Mouse (Mus musculus) kidney, adult 8-10 months (tissue): ENCODE results near the gene Tnnc2.
A peak's percentile ranks its signal among the peaks of the same experiment; 100 is the strongest.

ENCODE experiments used
- DNase-seq, 2 experiments: peaks; one replicate each; pipeline ENCODE4 v3.0.0; 2022

Tnnc2 gene

GRCm38 (mm10) chr2:164794293-164794692 lies 14.5 kb upstream of the Tnnc2 start:
- peak; percentile 85 to 89 for DNase-seq

- no peak for DNase-seq
Measured at GRCm38 (mm10) chr2:164793772-164794171, 14.0 kb upstream of the Tnnc2 start.

DNA sequence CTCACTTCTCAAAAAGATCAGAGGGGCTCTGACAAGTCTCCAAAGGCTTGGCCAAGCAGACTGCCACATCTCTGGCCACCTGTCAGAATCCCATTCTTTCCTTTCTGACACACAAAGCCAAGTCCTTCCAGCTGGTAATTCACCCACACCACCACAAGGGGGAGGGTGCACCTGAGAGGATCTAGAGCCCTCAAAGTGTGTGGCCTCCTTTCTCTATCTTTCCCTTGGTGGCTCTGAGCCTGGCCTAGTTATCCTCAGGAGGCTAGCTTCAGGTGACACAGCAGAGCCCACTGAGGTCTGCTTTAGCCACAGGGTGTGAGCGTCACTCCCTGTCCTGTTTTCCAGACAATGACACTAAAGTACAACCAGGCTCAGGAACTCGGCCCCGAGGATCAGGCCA lies 13.5 kb upstream of the Tnnc2 start:
- DNase-seq: peak in 1 of 2 experiments; percentile 73

- no peak for DNase-seq
Measured at GRCm38 (mm10) chr2:164792400-164793190, 12.8 kb upstream of the Tnnc2 start.

DNA sequence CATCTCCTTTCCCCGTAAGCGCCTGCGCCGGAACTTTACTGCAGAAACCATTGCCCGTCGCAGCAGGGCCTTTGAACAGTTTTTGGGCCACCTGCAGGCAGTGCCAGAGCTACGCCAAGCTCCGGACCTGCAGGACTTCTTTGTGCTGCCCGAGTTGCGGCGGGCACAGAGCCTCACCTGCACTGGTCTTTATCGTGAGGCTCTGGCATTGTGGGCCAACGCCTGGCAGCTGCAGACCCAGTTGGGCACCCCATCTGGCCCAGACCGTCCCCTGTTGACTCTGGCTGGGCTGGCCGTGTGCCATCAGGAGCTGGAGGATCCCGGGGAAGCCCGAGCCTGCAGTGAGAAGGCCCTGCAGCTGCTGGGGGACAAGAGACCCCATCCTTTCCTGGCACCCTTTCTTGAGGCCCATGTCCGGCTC lies 12.1 kb upstream of the Tnnc2 start:
- no peak for DNase-seq

DNA sequence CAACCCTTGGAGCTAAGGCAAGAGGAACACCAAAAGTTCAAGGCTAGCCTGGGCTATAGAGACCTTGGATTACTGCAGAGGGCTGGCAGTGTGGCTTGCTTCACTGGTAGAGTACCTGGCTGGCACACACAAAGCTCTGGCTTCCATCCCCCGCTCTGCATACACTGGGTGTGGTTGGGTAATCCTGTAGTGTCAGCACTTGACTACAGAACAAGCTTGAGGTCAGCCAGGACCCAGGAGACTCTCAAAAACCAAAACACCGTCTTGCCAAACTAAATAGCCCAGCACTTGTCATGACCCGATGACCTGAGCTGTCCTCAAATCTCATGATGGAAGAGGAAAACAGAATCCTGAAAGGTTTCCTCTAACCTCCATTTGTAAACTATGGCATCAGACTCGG lies 10.7 kb upstream of the Tnnc2 start:
- no peak for DNase-seq

- DNase-seq: no peak
Measured at GRCm38 (mm10) chr2:164788411-164788810, 8.6 kb upstream of the Tnnc2 start.

- DNase-seq: no peak
Measured at GRCm38 (mm10) chr2:164787779-164788178, 8.0 kb upstream of the Tnnc2 start.

DNA sequence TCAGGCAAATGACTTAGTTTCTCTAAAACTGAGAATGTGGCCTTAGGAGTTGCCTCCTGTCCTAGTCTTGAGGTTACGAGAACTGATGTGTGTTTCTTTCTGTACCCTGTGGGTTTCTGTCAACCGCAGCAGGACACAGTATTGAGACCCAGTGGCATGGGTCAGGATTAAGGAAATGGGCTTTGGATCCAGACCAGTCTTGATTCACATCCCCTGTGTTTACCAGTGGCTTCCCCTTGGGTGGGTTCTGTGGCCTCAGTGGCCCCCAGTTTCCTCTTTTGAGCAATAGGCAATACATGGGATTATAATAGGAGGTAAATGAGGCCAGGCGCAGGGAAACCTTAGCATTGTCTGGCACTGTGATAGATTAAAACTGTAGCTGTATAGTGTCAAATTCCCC lies 7.3 kb upstream of the Tnnc2 start:
- no peak for DNase-seq

- no peak for DNase-seq
Measured at GRCm38 (mm10) chr2:164786388-164786885, 6.7 kb upstream of the Tnnc2 start.

DNA sequence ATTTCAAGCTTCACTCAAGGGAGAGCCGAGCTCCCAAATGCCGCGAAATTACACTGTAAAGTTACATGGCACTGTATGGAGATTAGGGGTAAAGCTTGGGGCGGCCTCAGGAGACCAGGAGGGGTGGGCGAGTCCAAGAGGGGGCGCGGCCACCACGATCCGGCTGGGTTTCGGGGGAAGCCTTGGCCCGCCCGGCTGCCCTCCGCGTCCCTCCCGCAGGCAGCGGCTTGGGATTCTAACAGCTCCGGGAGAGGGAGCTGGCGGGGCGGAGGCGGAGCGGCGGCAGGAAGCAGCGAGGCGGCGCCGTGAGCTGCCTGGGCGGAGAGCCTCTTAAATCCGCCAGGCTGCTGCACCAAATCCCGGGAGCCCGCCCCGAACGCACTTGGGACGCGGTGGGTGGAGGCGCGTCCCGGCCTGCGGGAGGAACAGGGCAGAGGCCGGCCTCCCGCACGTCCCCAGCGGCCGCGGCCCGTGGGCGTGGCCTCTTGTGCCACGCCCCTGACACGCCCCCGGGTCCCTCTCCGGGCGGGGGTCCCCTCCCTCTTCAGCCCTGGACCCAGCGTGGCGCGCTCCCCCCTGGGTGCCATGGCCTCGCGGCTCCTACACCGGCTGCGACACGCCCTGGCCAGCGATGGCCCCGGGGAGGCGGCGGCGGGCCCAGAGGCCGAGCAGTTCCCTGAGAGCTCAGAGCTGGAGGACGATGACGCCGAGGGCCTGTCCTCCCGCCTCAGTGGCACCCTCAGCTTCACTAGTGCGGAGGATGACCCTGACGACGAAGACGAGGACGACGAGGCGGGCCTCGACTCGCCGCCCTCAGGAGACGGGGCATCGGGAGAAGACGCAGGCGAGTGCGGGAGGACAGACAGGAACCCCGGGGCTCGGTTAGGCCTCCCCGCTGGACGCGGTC lies 6.0 kb upstream of the Tnnc2 start, which contains the start of gene Snx21:
Gene Snx21 (plus strand): TSS at position 343 of the 907 bp plus-strand sequence.
- DNase-seq: peak; percentile 93 to 95

DNA sequence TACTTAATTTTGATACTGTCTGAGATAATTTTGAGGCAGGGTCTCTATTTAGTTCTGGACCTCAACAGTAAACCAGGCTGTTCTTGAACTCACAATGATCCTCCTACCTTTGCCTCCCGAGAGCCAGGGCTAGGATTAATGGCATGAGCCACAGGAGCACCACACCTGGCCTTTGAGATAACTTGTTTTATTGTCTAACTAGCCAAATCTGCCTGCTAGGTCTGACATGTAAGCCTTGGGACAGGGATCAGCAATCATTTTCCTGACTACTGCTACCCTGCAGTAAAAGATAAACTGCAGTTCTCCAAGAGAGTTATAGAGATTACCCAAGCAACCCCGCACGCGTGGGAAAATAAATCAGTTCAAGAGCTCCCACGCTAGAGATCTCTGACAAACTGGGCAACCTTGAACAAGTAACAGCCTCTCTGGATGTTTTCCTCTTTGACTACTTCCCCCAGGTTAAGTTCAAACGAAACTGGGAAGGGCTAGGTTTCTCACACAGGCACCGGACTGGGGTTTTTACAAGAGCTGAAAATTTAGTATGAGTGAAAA lies 5.2 kb upstream of the Tnnc2 start:
- DNase-seq: no peak

DNA sequence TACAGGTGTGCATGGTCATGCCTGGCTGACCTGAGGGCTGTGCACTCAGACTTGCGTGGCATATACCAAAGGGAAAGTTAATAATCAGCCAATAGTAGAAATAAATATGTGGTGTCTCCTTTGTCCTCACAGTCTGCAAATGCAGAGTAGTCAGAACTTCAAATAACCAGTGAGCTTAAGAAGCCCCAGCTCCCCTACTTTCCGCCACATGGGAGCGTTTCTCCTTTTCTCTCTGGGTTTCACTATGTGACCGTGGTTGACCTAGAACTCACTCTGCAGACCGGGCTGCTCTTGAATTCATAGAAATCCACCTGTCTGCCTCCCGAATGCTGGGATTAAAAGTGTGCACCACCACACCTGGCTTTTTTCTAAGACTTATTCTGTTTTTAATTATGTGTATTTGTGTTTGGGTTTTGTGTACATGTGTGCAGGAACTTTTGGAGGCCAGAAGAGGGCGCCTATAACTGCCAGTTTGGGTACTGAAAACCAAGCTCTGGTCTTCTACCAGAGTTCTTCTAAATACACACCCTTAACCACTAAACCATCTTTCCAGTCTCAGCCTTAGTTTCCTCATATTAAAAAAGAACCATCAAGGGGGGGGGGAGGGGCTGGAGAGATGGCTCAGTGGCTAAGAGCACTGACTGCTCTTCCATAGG lies 4.3 kb upstream of the Tnnc2 start:
- no peak for DNase-seq

- DNase-seq: no peak
Measured at GRCm38 (mm10) chr2:164781876-164782275, 2.1 kb upstream of the Tnnc2 start.

DNA sequence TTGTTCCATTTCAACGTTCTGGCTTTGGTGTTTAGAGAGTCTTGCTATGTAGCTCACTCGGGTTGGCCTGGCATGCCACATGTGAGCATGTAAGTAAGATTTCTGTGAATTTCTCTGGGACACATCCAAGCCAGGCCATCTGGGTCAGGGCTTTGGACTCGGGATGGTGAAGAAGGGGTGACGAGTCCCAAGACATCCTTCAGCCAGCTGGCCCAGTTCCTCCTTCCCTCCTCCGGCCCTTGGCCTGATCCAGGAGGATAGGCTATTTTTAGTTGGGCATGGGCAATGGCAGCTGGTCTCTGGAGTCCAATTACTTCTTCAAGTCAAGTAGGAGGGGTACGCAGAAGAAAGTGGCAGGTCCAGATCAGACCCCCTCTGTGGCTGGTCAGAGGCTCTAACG lies 958 bp downstream of the Tnnc2 start:
- DNase-seq: no peak

- DNase-seq: no peak
Measured at GRCm38 (mm10) chr2:164778015-164778287, 1.8 kb downstream of the Tnnc2 start.

GRCm38 (mm10) chr2:164777246-164778014 lies 2.3 kb downstream of the Tnnc2 start:
- DNase-seq: no peak

DNA sequence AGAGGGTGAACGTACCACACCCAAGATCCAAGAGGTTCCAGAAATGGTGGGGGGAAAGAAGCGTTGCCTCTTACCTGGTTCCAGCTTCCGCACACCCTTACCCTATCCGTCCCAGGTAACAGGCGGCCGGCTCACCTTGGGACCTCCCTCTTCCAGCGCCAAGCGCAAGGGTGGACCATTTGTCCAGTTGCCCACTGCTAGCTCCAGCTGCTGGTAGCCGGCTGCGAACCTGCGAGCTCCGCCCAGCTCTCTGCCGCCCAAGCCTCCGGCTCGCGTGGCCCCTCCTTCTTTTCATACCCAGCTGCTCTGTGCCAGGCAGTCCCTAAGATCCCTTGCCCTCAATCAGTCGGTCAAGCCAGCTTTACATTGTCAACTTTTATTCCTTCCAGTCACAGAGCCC lies 3.0 kb downstream of the Tnnc2 start:
- DNase-seq: no peak

DNA sequence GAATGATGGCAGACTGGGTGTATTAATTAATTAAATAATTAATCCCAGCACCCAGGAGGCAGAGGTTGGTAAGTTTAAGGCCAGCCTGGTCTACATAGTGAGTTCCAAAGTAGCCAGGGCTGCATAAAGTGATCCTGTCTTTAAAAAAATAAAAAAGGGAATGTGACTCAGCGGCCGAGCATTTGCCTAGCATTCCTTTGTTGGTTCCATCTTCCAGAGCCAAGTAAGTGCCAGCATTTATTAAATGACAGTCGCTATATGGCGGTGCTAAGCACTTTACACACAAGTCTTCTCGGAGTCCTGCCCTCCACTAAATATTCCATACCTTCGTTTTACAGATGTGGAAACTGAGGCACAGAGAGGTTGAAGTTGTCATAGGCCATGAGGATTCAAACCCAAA lies 3.6 kb downstream of the Tnnc2 start:
- DNase-seq: no peak

DNA sequence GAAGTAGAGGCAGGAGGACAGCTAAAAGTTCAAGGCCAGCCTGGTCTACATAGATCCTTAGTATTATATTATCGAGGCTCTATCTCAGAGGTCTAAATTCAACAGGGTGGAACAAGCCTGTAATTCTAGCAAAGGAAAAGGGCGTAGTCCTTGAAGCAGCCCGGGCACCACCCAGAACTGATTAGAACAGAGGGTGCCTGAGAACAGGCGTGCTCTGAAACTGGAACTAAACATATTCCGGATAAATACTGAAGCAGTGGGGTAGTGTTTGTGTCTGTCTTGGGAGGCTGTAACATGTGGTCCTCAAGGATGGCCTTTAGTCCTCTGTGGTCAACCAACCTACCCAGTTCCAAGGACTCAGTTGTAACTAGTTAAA lies 5.8 kb downstream of the Tnnc2 start:
- DNase-seq: no peak

GRCm38 (mm10) chr2:164773229-164773988 lies 6.4 kb downstream of the Tnnc2 start:
- no peak for DNase-seq

GRCm38 (mm10) chr2:164771123-164771522 lies 8.6 kb downstream of the Tnnc2 start:
- DNase-seq: no peak
